Mouse (Mus musculus) MEL (cell line): Measurements from ENCODE around the gene Senp7.
"Not testable (repeated sequence)": the region's sequence is repeated elsewhere in the genome, so short reads cannot be mapped to it uniquely, and the experiment has no call there.

Source experiments
- CTCF ChIP-seq, 3 experiments: IDR thresholded peaks in 2 of 3; conservative IDR thresholded peaks in 1 of 3; 2 replicates each; pipeline ENCODE4 v1.5.1; 2011 to 2012; ENCODE audit warnings: low read length in 3 of 3, low read depth in 2 of 3, mild to moderate bottlenecking in 2 of 3, improper control_type of control experiment in 1 of 3, inconsistent platforms in 1 of 3, mixed read lengths in 1 of 3, moderate library complexity in 1 of 3; ENCODE audit not compliant: control insufficient read depth in 1 of 3, insufficient read depth in 1 of 3, poor library complexity in 1 of 3, severe bottlenecking in 1 of 3
- GABPA ChIP-seq: IDR thresholded peaks from 2 replicates; pipeline ENCODE4 v1.6.1; 2012; ENCODE audit warnings: low read depth, mild to moderate bottlenecking, inconsistent platforms, low read length, improper control_type of control experiment, moderate library complexity
- JUND ChIP-seq: IDR thresholded peaks from 2 replicates; pipeline ENCODE4 v1.6.1; 2011; ENCODE audit warnings: low read depth, mild to moderate bottlenecking, improper control_type of control experiment, low read length
- MEF2A ChIP-seq: IDR thresholded peaks from 2 replicates; pipeline ENCODE4 v1.6.1; 2014; ENCODE audit warnings: low read depth, mild to moderate bottlenecking, inconsistent platforms, low read length, improper control_type of control experiment; ENCODE audit not compliant: poor library complexity, insufficient replicate concordance, severe bottlenecking; ENCODE audit errors: extremely low read depth
- MYB ChIP-seq: IDR thresholded peaks from 2 replicates; pipeline ENCODE4 v1.6.1; 2011; ENCODE audit warnings: mild to moderate bottlenecking, low read depth, low read length, improper control_type of control experiment
- POLR2A ChIP-seq, 2 experiments: IDR thresholded peaks; 2 replicates each; pipeline ENCODE4 v1.6.1; 2011 to 2012; ENCODE audit warnings: low read length in 2 of 2, mild to moderate bottlenecking in 2 of 2, control low read depth in 1 of 2, improper control_type of control experiment in 1 of 2, low read depth in 1 of 2, moderate library complexity in 1 of 2; ENCODE audit not compliant: control insufficient read depth in 1 of 2, insufficient read depth in 1 of 2, poor library complexity in 1 of 2
- TAL1 ChIP-seq: IDR thresholded peaks from 2 replicates; pipeline ENCODE4 v1.6.1; 2012; ENCODE audit warnings: mild to moderate bottlenecking, inconsistent platforms, low read length, moderate library complexity, mixed read lengths
- ZNF384 ChIP-seq: IDR thresholded peaks from 2 replicates; pipeline ENCODE4 v1.6.1; 2012; ENCODE audit warnings: low read depth, mild to moderate bottlenecking, inconsistent platforms, low read length, improper control_type of control experiment

DNA sequence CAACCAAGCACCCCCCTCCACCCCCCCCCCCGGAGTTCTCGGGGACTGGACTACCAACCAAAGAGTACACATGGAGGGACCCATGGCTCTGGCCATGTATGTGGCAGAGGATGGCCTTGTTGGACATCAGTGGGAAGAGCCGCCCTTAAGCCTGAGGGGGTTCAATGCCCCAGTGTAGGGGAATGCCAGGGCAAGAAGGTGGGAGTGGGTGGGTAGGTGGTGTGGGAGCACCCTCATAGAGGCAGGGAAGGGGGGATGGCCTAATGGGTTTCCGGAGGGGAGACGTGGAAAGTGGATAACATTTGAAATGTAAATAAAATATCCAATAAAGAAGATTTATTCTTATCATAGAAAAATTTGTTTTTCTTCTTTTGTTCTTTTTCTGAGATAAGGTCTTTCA lies 89.5 kb downstream of the Senp7 start:
- not testable (repeated sequence) for TF ChIP-seq CTCF (IDR thresholded peaks at IDR 0.05 in 2 of 3, conservative IDR thresholded peaks at IDR 0.05 in 1 of 3; ENCODE audit: control insufficient read depth in 1 of 3, insufficient read depth in 1 of 3, low read depth in 2 of 3, low read length in 3 of 3, poor library complexity in 1 of 3, severe bottlenecking in 1 of 3); JUND; TAL1; POLR2A (IDR thresholded peaks at IDR 0.05; ENCODE audit: control insufficient read depth in 1 of 2, insufficient read depth in 1 of 2, low read depth in 1 of 2, low read length in 2 of 2, poor library complexity in 1 of 2); MEF2A; MYB; GABPA; ZNF384
